Mouse (Mus musculus) lung, postnatal 4 days (tissue): ENCODE measurements around the gene Dnajc5g.
A peak's percentile ranks its signal among the peaks of the same experiment; 100 is the strongest.

Experiments
- DNase-seq, 2 experiments: peaks; one replicate each; pipeline ENCODE4 v3.0.0; 2021

The Dnajc5g gene

GRCm38 (mm10) chr5:31105814-31106335 is at the start of gene Dnajc5g:
Dnajc5g (plus strand) TSS chr5:31106285.
- no peak for DNase-seq

GRCm38 (mm10) chr5:31069810-31070209 is 36.3 kb upstream of the Dnajc5g start:
- no peak for DNase-seq

- DNase-seq, result no peak
Measured at GRCm38 (mm10) chr5:31071059-31071458, 35.0 kb upstream of the Dnajc5g start.

DNA sequence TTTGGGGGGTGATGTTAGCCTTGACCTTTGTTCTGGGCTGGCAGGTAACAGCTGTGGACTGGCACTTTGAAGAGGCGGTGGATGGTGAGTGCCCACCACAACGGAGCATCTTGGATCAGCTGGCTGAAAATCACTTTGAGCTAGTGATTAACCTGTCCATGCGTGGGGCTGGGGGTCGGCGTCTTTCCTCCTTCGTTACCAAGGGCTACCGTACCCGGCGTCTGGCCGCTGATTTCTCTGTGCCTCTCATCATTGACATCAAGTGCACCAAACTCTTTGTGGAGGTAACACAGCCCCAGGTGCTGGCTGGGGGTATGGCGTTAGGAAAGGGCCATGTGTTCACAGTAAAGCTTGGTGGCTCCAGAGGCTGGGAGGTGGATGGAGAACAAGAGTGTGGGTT is 34.3 kb upstream of the Dnajc5g start:
- DNase-seq, result no peak

GRCm38 (mm10) chr5:31073176-31073575 is 32.9 kb upstream of the Dnajc5g start:
- DNase-seq, result no peak

DNA sequence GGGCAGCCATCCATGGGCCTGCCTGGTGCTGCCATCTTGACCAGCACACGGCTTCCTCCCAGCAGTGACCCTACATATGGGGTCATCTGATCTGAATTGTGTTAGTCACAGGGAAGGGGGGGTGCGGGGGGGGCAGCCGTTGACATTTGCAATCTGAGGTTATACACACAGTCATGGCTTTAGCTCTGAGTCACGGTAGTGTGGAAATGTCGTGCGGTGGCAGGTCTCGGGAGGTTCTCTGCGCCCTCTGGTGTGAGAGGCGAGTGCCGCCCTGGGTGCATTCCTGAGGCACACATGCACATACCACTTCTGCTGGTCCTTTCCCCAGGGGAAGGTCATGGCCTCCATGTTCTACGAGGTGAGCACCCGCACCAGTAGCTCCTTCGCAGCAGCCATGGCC is 29.7 kb upstream of the Dnajc5g start:
- DNase-seq, result no peak

DNA sequence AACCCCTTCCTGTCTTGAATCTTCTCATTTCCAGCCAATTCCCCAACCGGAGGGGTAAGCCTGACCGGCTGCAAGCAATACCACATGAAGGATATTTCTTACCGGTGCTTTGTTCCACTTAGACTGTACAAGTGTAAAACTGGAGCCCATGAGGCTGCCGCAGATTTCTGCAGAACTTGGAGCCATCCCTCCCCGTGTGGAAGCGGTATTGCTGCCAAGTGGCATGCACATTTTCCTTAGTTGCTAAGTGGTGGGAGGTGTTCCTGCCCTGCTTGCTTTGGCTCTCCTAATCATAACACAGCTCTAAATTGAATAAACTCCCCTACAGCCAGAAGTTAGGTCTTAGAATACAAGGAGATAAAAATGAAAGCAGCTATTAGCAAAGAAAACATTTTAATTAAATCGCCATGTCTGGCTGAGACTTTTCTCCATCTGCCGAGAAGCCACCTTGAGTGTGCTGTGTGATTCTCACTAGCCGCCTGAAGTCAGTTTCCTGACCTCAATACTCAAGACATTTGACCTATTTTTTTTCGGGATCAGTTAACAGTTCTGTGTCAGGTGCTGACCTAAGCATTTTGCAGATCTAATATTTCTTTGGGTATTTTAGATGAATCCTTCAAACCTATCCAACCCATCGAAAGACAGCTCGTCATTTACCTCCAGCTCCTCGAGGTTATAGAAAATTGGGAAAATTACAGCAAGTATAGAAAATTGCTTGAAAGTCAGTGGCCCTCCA is 25.9 kb upstream of the Dnajc5g start:
- DNase-seq, result peak in 1 of 2 experiments; percentile 51

DNA sequence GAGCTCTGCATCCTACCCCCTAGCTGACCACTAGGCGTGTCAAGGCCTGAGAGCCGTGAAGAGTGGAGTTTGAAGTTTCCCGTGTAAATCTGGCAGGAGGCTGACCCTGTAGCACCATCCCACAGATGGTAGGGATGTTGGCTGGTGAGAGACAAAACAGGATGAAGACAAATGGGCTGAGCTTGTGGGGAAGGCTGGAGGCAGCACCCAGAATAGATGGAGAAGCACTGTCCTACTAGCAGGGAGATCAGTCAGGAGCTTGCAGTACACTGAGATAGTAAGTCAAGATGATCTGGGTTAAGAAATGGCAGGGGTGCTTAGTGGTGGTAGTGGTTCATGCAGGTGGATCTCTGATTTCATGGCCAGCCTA is 25.3 kb upstream of the Dnajc5g start:
- no peak for DNase-seq

GRCm38 (mm10) chr5:31081386-31081785 is 24.7 kb upstream of the Dnajc5g start:
- DNase-seq, result peak; percentile 53 to 60

DNA sequence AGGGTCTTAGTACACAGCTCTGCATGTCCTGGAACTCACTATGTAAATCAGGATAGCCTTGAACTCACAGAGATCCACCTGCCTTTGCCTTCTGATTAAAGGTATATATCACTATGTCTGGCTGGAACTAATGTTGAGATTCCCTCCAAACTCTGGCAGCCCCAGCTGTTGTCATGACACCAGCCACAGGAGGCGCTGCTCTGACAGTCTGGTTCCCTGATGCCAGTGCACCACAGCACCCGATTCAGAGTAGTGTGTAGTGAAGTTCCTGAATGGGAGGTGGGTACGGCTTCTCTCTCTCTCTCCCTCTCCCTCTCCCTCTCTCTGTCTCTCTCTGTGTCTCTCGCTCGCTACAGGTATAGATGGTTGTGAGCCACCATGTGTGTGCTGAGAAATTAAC is 23.7 kb upstream of the Dnajc5g start:
- DNase-seq, result peak; percentile 66 to 78

DNA sequence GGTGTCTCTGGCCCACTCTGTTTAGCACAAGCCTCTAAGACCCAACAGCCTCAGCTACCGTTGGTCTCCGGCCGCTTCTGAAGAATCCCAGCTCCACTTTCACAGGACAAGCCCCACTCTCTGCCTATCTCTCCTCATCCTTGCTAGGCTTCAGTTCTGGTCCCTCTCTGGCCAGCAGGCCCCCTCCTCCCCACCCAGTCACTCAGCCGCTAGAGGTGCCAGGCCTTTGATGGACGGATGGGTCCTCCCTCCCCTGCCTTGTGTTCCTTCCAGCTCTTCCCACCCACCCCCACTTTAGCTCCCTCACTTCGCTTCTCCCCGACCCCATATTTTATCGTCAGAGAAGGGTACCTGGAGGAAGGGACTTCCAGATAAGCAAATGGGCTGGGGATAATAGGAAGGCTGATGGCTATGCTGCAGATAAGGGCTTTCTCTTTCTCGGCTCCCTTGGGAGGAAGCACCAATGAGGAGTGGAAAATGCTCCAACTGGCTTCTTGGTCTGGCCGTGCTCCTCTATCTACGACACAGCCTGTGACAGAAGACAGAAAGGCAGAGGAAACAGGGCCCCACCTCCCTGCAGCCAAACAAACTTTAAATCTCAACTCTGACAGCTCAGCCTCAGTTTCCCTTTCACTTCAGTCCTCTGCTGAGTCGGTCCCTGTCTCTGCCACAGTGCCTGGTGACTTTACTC is 23.0 kb upstream of the Dnajc5g start:
- DNase-seq, result peak in 1 of 2 experiments; percentile 27

- DNase-seq, result peak in 1 of 2 experiments; percentile 22
Measured at GRCm38 (mm10) chr5:31083949-31084348, 22.1 kb upstream of the Dnajc5g start.

DNA sequence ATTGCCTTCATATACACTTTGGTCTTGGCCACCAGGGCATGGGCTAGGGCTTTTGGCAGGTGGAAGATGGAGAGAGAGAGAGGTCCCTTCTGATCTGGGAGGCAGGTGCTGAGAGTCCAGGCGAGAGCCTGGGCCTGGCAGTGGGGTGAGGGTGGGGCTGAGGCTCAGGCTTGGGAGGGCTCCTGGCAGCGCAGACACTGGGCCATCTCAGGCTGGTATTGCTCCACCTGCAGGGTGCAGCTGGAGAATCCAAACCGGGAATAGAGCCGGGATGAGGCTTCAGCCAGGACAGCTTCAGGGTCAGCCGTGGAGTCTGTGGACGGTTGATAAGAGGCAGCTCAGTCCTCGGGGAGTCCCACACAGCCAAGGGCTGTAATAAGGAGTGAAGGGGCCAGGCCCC is 19.5 kb upstream of the Dnajc5g start:
- no peak for DNase-seq

DNA sequence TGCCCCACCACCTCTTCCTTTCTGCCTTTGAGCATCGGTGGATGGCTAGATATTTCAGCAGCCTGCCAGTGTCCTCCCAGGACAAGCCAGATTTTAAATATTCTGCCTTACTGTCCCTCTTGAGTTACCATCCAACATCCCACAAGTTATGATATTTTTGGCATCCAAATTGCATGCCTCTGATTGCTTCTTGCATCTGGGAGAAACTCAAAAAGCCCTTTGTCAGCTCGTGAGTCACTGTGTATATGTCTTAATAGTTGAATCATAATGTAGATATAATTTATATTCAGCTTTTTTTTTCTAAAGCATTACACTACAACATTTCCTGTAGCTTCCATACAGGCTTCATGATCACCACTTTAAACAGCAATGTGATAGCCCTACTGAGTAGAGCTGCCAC is 19.0 kb upstream of the Dnajc5g start:
- DNase-seq, result no peak

DNA sequence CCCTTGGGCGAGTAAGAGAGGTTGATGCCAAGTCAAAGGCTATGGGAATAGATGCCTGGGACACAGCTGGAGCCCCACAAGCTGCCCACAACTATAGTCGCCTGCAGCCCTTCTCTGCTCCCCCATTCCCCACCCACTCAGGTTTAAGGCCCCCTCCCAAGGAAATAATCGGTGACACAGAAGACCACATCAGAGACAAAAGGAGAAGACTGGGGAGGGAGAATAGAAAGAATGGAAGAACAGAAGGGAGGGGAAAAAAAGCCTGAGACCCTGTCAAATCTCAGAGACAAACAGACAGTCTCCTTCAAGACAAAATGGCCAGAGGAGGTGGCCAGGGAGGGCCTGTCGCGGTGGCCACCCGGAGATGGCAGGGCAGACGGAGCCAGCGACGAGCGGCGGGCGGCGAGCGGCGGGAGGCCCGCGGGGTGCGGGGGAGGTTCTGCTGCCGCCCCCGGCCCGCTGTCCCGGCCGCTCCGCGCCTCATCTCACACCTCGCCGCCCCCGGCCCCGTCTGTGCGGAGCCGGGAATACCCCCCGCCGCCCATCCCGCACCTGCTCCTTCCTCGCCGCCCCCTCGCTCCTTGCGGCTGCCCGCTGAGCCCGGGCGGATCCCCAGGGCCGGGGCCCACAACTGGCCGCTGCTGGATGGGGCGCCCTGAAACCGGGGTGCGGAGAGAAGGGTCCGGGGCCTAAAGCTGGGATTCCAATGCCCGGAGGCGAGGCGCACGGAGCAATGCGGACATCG is 13.7 kb upstream of the Dnajc5g start:
- DNase-seq, result no peak

- DNase-seq, result peak; percentile 48
Measured at GRCm38 (mm10) chr5:31093151-31094041, 12.7 kb upstream of the Dnajc5g start.

- no peak for DNase-seq
Measured at GRCm38 (mm10) chr5:31094100-31094798, 11.8 kb upstream of the Dnajc5g start.

DNA sequence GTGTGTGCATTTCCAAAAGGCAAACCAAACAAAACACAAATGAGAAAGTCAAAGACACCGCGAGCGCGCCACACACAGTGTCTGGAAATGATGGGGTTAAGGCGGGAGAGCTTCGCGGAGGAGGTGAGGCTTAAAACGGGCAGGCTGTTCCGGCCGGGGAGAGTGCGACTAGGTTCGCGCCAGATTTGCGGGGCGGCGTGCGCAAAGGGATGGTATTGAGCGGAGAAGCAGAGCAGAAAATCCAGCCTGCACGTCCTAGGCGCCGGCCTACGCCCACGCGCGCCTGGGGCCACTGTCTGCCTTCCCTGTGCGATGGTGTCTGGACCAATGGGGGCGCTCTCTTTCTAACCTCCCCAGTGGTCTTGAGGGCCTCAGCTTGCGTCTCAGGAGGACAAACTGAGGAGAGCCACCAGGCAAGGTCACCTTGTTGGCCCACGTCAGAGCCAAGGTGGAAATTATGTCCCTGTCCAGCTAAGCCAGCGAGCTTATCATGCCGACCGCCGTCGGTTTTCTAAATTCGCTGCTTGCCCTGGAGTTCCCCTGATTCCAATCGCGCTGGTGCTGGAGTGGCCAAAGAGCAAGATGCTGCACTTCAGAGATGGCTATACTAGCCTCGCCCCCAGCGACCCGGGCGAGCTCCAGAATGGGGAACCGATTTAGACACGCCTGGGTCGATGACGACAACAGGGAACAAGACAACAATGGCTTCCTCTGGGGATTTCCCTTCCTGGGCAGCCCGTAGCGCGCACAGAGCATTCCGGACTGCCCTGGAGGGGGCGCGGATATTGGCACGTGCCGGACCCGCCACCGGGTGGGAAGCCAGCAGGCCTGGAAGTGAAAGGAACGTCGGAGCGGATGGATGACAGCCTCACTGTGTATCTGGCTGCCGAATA is 11.0 kb upstream of the Dnajc5g start:
- peak; percentile 85 to 88 for DNase-seq

DNA sequence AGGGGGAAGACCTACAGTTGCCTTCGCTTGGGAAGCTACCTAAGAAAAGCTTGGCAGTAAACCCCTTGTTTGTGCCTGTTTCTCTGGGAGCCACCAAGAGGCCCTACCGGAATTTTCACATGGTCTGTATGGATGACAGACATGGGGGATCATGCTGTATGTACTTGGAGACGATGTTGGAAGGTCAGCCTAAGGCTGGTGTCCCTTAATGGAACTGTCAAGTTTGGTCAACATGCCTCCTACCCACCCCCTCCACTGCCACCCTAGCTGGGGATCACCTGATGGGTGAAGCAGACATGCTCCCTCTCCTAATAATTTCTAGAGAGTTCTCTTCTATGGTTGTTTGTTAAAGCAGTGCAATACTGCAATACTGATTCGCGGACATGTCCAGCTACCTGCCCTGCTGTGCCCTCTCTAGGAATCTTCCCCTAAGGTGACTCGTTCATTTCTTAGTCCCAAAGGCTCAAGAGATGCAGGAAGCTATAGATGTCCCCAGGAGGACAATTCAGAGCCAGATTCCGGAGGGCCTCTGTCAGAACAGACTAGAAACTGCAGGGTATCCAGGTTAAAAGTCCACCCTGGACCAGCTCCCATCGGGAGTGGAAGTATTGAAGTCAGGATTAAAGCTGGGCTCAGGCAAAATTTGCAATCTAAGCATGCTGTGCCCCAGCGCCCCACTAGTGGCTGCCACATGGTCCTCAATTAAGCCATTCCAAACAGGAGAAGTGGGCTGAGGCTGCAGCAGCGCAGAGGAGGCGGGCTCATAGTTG is 10.2 kb upstream of the Dnajc5g start:
- DNase-seq, result no peak

DNA sequence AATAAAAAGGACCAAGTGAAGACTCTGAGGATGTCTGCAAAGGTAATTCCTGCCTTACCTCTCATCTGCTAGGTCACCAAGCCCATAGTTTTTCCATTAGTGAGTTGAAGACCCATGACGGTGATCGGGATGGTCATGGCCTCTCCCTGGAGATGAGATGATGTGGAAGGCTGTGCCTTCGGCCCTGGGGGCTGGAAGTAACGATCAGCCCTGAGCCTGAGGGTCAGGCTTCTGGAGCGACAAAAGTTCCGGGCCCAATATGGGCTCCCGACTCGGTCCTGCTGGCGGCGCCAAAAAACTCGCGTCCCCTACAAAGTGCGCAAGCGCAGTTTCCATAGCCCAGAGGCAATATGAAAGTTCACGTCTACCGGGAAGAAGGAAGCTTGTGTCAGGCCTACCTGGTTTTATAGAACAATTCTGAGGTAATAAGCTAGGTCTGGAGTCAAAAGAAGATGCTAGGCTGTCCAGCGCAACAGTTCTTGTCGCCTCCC is 2.0 kb downstream of the Dnajc5g start, which contains the start of gene Slc30a3:
Gene Slc30a3 (minus strand): TSS at position 238 of the 491 bp plus-strand sequence.
- DNase-seq, result no peak
